Mouse (Mus musculus): Measurements from ENCODE around the gene Fndc5. TPM values are rescaled to one million over a fixed set of nuclear protein-coding genes. Genes with fewer than 3 reads are reported as not detected.

Fndc5 gene
- polyA plus RNA-seq, 1 experiment from 2014 or later, result 3.3 TPM

DNA sequence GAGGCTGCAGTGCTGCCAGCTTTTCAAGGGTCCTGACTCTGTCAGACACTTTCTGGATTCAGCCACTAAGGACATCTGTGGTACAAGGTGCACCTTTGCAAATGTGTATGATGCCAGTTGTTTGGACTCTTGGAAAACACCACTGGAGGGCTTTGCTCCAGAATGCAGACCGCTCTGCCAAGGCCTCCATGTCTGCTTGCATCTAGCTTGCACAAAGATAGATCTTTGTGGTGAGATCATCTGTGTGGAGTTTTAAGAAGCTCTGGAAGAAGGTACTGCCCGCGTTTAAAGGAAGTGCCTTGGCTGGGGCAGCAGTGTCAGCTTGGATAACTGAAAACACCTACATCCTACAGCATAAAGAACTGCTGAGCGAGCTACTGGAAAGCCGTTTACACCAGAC lies 6.7 kb downstream of the Fndc5 start:
- peak; percentile 63 for DNase-seq (ENCODE audit: low spot score)
- 78% methylated on average over 5 of the region's 5 CpGs for WGBS
- H3K9me3 ChIP-seq, result no peaks in the 10 kb centered on the region
- H3K4me1 ChIP-seq, result peaks cover 47% of the 10 kb centered on the region
- no peak overlapping the region for H3K27ac ChIP-seq
- no peak overlapping the region for H3K4me3 ChIP-seq
- peaks cover 21% of the 10 kb centered on the region for H3K27me3 ChIP-seq (ENCODE audit: insufficient read depth, poor library complexity, severe bottlenecking)
- peaks cover 27% of the 10 kb centered on the region for H3K36me3 ChIP-seq

DNA sequence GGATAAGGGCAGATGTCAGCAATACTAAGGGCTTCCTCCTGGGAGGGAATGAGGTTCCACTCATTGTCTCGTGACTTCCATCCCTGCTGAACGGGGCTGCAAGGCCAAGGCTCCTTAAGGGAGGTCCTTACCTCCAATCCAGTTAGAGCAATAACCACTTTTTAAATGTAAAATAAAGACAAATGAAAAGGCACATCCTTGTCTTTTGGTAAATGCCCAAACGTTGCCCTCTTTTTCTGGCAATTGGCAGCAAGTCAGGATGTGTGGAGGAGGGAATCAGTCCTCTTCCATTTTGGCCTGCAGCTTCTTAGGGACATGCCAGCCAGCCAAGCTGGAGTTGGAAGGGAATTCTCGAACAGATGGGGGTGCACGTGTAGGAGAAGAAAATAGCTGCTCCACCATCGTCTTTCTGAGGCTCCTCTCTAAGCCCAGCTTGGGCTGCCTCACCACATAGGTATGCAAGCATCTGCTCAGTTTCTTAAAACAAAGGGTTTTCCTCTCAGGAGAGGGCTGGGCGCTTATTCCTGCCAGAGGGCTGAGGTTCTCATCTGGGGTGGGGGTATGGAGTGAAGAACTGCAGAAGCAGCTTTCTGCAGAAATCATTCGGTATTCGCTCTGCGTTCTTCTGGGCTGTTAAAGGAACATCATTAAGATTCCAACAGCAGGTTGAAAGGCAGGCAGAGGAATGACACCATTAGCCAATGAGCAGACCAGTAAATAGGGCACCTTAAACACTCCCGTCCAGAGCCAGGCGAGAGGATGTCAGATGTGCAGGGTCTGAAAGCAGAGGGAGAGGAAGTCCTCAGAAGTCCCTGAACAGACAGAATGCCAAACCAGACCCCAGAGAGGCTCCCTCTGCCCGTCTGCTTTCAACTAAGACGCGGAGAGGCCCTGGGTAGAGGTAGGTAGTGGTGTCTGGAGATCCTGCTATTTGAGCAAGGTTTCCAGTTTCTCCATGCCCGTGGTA lies 7.9 kb downstream of the Fndc5 start:
- Histone ChIP-seq H3K27me3 (ENCODE audit: insufficient read depth, poor library complexity, severe bottlenecking) (peaks cover 9% of the 10 kb centered on the region), H3K4me1 (peaks cover 47% of the 10 kb centered on the region), H3K4me3 (no peak overlapping the region), H3K9me3 (no peaks in the 10 kb centered on the region), H3K36me3 (peaks cover 33% of the 10 kb centered on the region), H3K27ac (peak overlapping the region; percentile 12; the same call in 1 of the 2 replicates)
- 62% methylated on average over 16 of the region's 16 CpGs for WGBS
- peak; percentile 74 for DNase-seq (ENCODE audit: low spot score)

DNA sequence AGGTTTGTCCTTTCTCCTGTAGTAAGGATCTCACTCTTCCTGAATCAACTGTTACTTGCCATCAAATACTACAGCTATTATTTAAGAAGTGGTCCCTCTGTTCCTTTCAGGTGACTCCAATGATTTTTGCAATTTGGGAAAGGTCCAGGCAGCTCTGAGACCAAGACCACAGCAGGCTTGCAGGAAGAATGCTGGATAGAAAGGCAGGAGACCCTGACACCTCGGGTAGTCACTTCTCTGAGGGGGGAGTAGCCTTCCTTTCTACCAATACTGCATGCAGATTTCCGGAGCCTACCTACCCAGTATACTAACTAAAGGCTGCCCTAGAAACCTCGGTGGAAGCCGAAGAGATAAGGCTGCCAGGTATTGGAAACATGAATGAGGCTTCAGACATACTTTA lies 8.6 kb downstream of the Fndc5 start:
- Histone ChIP-seq H3K27me3 (ENCODE audit: insufficient read depth, poor library complexity, severe bottlenecking) (0 out of 2 replicates have a peak, but pooled peaks cover 2% of the 10 kb centered on the region), H3K9me3 (no peaks in the 10 kb centered on the region), H3K4me1 (peaks cover 46% of the 10 kb centered on the region), H3K27ac (0 out of 2 replicates have a peak overlapping the region, but pooled peaks have one; percentile 12), H3K36me3 (peaks cover 38% of the 10 kb centered on the region), H3K4me3 (no peak overlapping the region)
- WGBS, result 63% methylated on average over 4 of the region's 4 CpGs
- DNase-seq (ENCODE audit: low spot score), result peak; percentile 46

DNA sequence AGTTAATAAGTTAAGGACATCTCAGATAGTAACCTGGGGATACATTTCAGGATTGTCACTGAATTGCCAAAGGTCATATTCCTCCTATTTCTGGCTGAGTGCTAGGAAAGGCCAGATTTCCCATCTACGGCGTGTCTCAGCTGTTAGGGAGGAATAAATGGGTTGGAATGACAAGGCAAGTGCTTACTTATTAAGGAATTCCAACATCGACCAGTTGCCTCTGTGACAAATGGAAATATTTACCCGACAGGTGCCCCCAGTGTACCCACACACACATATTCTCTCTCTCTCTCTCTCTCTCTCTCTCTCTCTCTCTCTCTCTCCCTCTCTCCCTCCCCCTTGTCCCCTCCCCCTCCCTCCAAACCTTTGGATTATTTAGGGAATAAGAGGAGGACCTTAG lies 9.1 kb downstream of the Fndc5 start:
- 80% methylated on average over 4 of the region's 4 CpGs for WGBS
- peak; percentile 25 for DNase-seq (ENCODE audit: low spot score)
- H3K27me3 ChIP-seq (ENCODE audit: insufficient read depth, poor library complexity, severe bottlenecking), result no peaks in the 10 kb centered on the region
- H3K9me3 ChIP-seq, result no peaks in the 10 kb centered on the region
- peaks cover 45% of the 10 kb centered on the region for H3K4me1 ChIP-seq
- no peak overlapping the region for H3K4me3 ChIP-seq
- no peak overlapping the region for H3K27ac ChIP-seq
- H3K36me3 ChIP-seq, result peaks cover 44% of the 10 kb centered on the region

DNA sequence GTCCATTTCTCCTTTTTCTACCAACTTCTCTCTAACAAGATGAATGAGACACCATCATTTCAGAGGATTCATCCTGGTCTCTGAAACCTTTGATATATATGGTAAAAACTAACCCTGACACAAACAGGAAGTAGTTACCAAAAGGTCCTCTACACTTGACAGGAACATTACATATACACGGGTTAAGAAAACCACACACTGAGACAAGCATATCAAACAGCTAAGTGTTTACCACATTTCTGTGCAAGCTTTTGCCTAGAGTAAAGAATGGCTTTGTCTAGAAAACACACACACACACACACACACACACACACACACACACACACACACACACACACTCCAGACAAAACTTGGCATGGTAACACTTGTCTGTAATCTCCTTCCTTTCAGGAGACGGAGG lies 9.6 kb downstream of the Fndc5 start:
- H3K9me3 ChIP-seq, result no peaks in the 10 kb centered on the region
- no peaks in the 10 kb centered on the region for H3K27me3 ChIP-seq (ENCODE audit: insufficient read depth, poor library complexity, severe bottlenecking)
- no peak overlapping the region for H3K4me3 ChIP-seq
- peaks cover 48% of the 10 kb centered on the region for H3K36me3 ChIP-seq
- peaks cover 41% of the 10 kb centered on the region for H3K4me1 ChIP-seq
- DNase-seq (ENCODE audit: low spot score), result no peak
- no peak overlapping the region for H3K27ac ChIP-seq
- WGBS, result 54% methylated on average over 2 of the region's 2 CpGs

DNA sequence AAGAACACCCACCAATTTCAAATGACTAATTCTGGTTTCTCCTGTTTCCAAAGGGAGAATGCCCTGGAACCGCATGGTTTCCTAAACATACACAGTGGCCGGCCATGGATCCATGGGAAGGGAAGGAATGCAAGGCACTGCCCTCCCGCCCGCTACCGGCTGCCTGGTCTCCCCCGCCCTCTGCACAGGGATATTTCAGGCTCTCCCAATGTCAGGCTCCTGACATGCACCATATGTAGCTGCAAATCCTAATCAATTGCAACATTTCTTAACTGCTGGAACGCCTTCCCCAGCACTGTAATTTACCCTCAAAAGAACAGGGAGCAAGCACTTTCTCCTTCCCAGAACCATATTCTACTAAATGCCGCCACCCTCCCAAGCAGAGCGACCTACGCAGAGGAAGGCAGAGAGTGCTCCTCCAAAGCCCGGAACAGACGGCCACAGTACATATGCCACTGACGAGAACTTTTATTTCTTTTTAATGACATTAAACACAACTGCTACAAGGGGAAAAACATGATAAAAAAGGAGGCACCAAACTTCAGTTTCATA lies 10.8 kb downstream of the Fndc5 start:
- no peak overlapping the region for H3K27ac ChIP-seq
- 74% methylated on average over 13 of the region's 13 CpGs for WGBS
- H3K4me1 ChIP-seq, result peaks cover 30% of the 10 kb centered on the region
- H3K36me3 ChIP-seq, result peaks cover 59% of the 10 kb centered on the region
- no peak overlapping the region for H3K4me3 ChIP-seq
- DNase-seq (ENCODE audit: low spot score), result peak; percentile 61
- no peaks in the 10 kb centered on the region for H3K9me3 ChIP-seq
- no peaks in the 10 kb centered on the region for H3K27me3 ChIP-seq (ENCODE audit: insufficient read depth, poor library complexity, severe bottlenecking)

DNA sequence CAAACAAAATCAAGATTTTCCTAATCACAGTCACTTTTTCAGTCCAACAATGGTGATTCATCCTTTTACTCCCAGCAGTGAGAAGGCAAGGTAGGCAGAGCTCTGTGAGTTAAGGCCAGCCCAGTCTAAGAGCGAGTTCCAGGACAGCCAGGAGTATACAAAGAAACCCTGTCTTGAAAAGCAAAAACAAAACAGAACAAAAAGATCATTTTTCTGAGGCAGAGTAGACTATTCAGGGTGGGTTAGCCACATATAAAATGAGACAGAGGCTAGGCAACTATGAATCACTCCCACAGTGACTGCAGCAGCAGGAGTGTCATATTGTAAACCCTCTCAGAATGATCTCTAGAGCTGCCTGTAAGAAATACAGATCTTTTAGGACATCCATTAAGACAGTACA lies 12.5 kb downstream of the Fndc5 start:
- peaks cover 63% of the 10 kb centered on the region for H3K36me3 ChIP-seq
- 75% methylated on average over 1 of the region's 1 CpGs for WGBS

DNA sequence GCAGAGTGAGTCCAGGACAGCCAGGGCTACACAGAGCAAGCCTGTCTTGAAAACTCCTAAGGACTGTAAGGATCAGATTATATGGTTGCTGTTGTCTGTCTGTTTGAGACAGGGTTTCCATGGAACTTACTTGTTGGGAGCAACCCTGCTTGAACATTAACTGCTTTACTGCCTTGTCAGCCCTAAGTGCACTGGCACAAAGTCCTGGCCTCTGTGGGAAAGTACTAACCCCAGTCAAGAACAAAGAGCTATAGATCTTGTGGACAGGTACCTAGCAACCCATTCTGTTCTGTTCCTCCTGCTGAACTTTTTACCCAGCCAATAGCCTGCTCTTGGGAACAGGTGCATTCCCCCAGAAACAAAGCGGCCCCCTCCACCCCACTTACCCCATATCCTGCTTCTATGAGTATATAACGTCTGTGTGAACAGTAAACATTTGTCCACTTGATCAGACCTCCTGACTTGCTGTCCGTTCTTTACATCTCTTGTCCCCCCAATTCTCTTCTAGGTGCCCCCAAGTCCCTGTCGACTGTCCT lies 14.5 kb downstream of the Fndc5 start:
- peak; percentile 42 for DNase-seq (ENCODE audit: low spot score)
- WGBS, result 92% methylated on average over 4 of the region's 4 CpGs
- Histone ChIP-seq H3K27ac (no peak overlapping the region), H3K36me3 (peaks cover 75% of the 10 kb centered on the region), H3K4me1 (peaks cover 7% of the 10 kb centered on the region; the same call in 1 of the 2 replicates), H3K9me3 (no peaks in the 10 kb centered on the region), H3K27me3 (ENCODE audit: insufficient read depth, poor library complexity, severe bottlenecking) (no peaks in the 10 kb centered on the region), H3K4me3 (no peak overlapping the region)

More for the DNA sequence above, 12.5 kb downstream of the Fndc5 start:
- Histone ChIP-seq H3K27me3 (ENCODE audit: insufficient read depth, poor library complexity, severe bottlenecking) (no peaks in the 10 kb centered on the region), H3K4me1 (peaks cover 19% of the 10 kb centered on the region), H3K4me3 (no peak overlapping the region), H3K27ac (no peak overlapping the region), H3K9me3 (no peaks in the 10 kb centered on the region)
- DNase-seq (ENCODE audit: low spot score), result no peak

DNA sequence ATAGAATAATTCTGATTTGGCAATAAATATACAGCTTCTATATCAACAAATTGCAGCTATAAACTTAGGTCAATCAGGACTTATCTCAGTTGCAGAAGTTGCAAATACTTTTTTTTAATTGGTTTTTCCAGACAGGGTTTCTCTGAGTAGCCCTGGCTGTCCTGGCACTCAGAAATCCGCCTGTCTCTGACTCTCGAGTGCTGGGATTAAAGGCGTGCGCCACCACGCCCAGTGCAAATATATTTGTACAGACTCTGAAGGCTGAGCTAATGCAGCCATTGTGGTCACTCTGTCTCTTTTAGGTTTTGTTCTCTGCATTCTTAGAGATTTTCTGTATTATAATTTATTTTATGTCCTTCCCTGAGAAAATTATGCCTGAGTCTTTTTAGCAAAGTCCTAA lies 20.7 kb downstream of the Fndc5 start:
- H3K9me3 ChIP-seq, result no peaks in the 10 kb centered on the region
- peaks cover 61% of the 10 kb centered on the region for H3K36me3 ChIP-seq
- 85% methylated on average over 5 of the region's 5 CpGs for WGBS
- no peak overlapping the region for H3K4me3 ChIP-seq
- no peak overlapping the region for H3K27ac ChIP-seq
- H3K4me1 ChIP-seq, result peaks cover 8% of the 10 kb centered on the region
- DNase-seq (ENCODE audit: low spot score), result no peak
- no peaks in the 10 kb centered on the region for H3K27me3 ChIP-seq (ENCODE audit: insufficient read depth, poor library complexity, severe bottlenecking)

DNA sequence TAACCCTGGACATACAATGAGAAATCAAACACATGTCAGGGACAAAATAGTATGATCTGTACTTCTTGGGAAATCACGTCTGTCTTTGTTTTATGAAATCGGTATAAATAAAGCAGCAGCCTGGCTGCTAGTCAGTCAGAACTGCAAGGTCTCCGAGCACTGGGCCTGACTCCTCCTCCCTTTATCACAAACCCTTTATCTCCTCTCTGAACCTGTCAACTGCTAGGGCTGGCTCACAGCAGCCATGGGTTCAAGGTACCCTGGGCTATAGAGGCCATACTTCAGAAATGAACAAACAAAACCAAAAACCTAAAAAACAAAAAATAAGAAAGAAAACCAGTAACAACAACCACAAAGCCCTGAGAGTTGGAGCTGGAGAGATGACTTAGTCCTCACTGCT lies 21.8 kb downstream of the Fndc5 start:
- DNase-seq (ENCODE audit: low spot score), result no peak
- no peak overlapping the region for H3K4me3 ChIP-seq
- H3K36me3 ChIP-seq, result peaks cover 58% of the 10 kb centered on the region
- H3K4me1 ChIP-seq, result peaks cover 8% of the 10 kb centered on the region
- H3K9me3 ChIP-seq, result no peaks in the 10 kb centered on the region
- no peaks in the 10 kb centered on the region for H3K27me3 ChIP-seq (ENCODE audit: insufficient read depth, poor library complexity, severe bottlenecking)
- H3K27ac ChIP-seq, result no peak overlapping the region
- 41% methylated on average over 3 of the region's 3 CpGs for WGBS

DNA sequence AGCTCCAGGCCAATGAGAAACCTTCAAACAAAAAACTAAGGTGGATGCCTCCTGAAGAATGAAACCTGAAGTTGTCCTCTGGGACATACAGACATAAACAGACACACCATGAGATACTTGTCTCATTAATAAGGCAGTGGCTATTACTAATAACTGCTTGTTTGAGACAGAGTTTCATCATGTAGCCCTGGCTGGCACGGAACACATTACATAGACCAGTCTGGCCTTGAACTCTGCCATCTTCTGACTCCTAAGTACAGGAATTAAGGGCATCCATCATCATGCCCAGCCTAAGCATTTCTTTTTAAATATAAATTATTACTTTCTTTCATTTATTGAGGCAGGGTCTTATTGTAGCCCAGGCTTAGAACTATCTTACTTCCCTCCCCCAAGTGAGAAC lies 24.3 kb downstream of the Fndc5 start:
- peaks cover 8% of the 10 kb centered on the region for H3K4me1 ChIP-seq
- H3K27me3 ChIP-seq (ENCODE audit: insufficient read depth, poor library complexity, severe bottlenecking), result no peaks in the 10 kb centered on the region
- H3K36me3 ChIP-seq, result peaks cover 61% of the 10 kb centered on the region
- DNase-seq (ENCODE audit: low spot score), result no peak
- no peaks in the 10 kb centered on the region for H3K9me3 ChIP-seq
- H3K27ac ChIP-seq, result no peak overlapping the region
- WGBS, result 86% methylated on average over 1 of the region's 1 CpGs
- no peak overlapping the region for H3K4me3 ChIP-seq

DNA sequence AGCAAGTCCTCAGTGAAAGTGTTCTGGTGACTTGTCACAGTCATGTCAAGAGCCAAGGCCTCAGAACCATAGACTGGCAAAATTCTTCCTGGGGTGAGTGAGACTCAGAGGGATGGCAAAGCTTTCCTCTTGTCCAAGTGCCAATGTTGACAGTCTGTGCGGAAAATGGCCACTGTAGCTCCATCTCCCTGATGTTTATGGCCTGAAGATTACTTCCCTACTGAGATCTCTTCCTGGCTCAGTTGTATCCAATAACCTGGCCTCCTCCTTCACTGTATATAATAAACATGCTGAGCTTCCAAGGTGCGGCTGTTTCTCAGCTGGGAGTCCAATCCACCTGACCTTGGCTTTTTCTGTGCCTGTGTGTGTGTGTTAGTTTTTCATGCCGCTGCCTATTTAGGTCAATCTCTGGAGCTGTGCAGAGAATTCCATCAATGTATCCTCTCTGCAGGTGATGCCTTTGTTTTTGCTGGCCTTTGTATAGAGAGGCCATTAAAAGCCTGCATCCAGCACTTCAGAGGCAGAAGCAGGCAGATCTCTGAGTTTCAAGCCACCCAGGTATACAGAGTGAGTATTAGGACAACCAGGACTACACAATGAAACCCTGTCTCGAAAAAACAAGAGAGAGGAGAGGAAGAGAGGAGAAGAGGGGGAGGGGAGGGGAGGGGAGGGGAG lies 24.9 kb downstream of the Fndc5 start:
- no peaks in the 10 kb centered on the region for H3K27me3 ChIP-seq (ENCODE audit: insufficient read depth, poor library complexity, severe bottlenecking)
- H3K9me3 ChIP-seq, result no peaks in the 10 kb centered on the region
- no peak overlapping the region for H3K27ac ChIP-seq
- peaks cover 63% of the 10 kb centered on the region for H3K36me3 ChIP-seq
- no peak overlapping the region for H3K4me3 ChIP-seq
- no peak for DNase-seq (ENCODE audit: low spot score)
- 92% methylated on average over 3 of the region's 4 CpGs for WGBS
- H3K4me1 ChIP-seq, result peaks cover 8% of the 10 kb centered on the region

DNA sequence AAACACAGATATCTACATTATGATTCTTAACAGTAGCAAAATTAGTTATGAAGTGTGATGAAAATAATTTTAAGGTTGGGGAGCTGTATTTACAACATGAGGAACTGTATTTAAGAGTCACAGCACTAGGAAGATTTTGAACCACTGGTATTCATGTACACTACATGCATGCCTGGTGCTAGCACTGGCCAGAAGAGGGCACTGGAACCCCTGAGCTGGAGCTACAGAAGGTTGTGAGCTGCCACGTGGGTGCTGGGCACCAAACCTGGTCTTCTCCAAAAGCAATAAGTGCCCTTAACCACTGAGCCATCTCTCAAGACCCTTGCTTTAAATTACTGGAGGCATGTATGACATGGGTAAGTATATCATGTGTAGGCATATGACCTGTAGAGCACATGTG lies 35.7 kb downstream of the Fndc5 start:
- 61% methylated on average over 1 of the region's 1 CpGs for WGBS
- H3K36me3 ChIP-seq, result peaks cover 81% of the 10 kb centered on the region
- no peaks in the 10 kb centered on the region for H3K9me3 ChIP-seq
- no peak for DNase-seq (ENCODE audit: low spot score)
- no peak overlapping the region for H3K4me3 ChIP-seq
- no peak overlapping the region for H3K27ac ChIP-seq
- H3K27me3 ChIP-seq (ENCODE audit: insufficient read depth, poor library complexity, severe bottlenecking), result no peaks in the 10 kb centered on the region
- H3K4me1 ChIP-seq, result no peaks in the 10 kb centered on the region
